Mouse (Mus musculus) liver, postnatal 0 days (tissue): Measurements from ENCODE around the gene Vcan. TPM values are rescaled to one million over a fixed set of nuclear protein-coding genes. Genes with fewer than 3 reads are reported as not detected.

Experiments
- ATAC-seq: fragments of 200-750 bp; cut with Nextera tagmentation; 2 replicates; pipeline ENCODE4 v1.8.0; 2017; ENCODE audit warnings: mild to moderate bottlenecking, moderate library complexity
- DNase-seq: peaks from one replicate; pipeline ENCODE4 v3.0.0-alpha.2; 2016
- H3K27ac ChIP-seq: fragments of 300-500 bp; sonication (generic); 2 replicates; pipeline ENCODE4 v1.5.1; 2014; ENCODE audit warnings: antibody characterized with exemption, moderate library complexity, mild to moderate bottlenecking, low read depth
- H3K27me3 ChIP-seq: fragments of 300-500 bp; sonication (generic); 2 replicates; pipeline ENCODE4 v1.6.1; 2014; ENCODE audit warnings: low read length, control low read depth, mixed read lengths; ENCODE audit not compliant: insufficient read depth
- H3K36me3 ChIP-seq: fragments of 300-500 bp; sonication (generic); replicated peaks from 2 replicates; pipeline ENCODE4 v1.6.1; 2014; ENCODE audit warnings: mild to moderate bottlenecking, control low read depth, low read length, moderate library complexity, mixed read lengths; ENCODE audit not compliant: insufficient read depth
- H3K4me1 ChIP-seq: fragments of 300-500 bp; sonication (generic); 2 replicates; pipeline ENCODE4 v1.6.1; 2014; ENCODE audit warnings: antibody characterized with exemption, mild to moderate bottlenecking, control low read depth; ENCODE audit not compliant: insufficient read depth
- H3K4me2 ChIP-seq: fragments of 300-500 bp; sonication (generic); 2 replicates; pipeline ENCODE4 v1.6.1; 2014; ENCODE audit warnings: low read depth, mild to moderate bottlenecking, low read length, moderate library complexity, mixed read lengths
- H3K4me3 ChIP-seq: fragments of 300-500 bp; sonication (generic); 2 replicates; pipeline ENCODE4 v1.5.1; 2014; ENCODE audit warnings: low read depth, low read length
- H3K9ac ChIP-seq: fragments of 300-500 bp; sonication (generic); replicated peaks from 2 replicates; pipeline ENCODE4 v1.6.1; 2014; ENCODE audit warnings: mild to moderate bottlenecking, moderate library complexity
- H3K9me3 ChIP-seq: fragments of 300-500 bp; sonication (generic); 2 replicates; pipeline ENCODE4 v1.6.1; 2016; ENCODE audit warnings: mild to moderate bottlenecking, control low read depth, low read length, mixed read lengths
- CTCF ChIP-seq: sonication (generic); IDR thresholded peaks from 2 replicates; pipeline ENCODE4 v1.5.1; 2016; ENCODE audit warnings: antibody characterized with exemption, low read depth
- EP300 ChIP-seq: IDR thresholded peaks from 2 replicates; pipeline ENCODE4 v1.6.1; 2016; ENCODE audit warnings: antibody characterized with exemption, low read depth, mild to moderate bottlenecking
- WGBS: fragments of 180-500 bp; shearing (Covaris S2); extraction: QIAGEN DNeasy Blood & Tissue Kit; methylation state at CpG from one replicate; pipeline ENCODE4 v1.1.7; 2014; ENCODE audit not compliant: insufficient replicate concordance; 5-methylcytosine and 5-hydroxymethylcytosine counted together
- polyA plus RNA-seq: library from polyadenylated mRNA; unstranded; fragments of >200 nt; fragmentation: Nextera tagmentation; extraction: Ambion mirVana; gene quantifications from 2 replicates; pipeline ENCODE4 v1.2.1, GENCODE M21; 2015

Vcan gene
- polyA plus RNA-seq, 1 experiment from 2014 or later: 0.89 TPM

GRCm38 (mm10) chr13:89702395-89702794, 39.9 kb downstream of the Vcan start:
- TF ChIP-seq EP300 (no peak), CTCF (peak; percentile 58)
- Histone ChIP-seq H3K4me2 (no peak overlapping the region), H3K4me1 (no peaks in the 10 kb centered on the region), H3K27me3 (no peaks in the 10 kb centered on the region), H3K4me3 (no peak overlapping the region), H3K36me3 (no peaks in the 10 kb centered on the region), H3K9ac (no peak overlapping the region), H3K27ac (no peak overlapping the region), H3K9me3 (no peaks in the 10 kb centered on the region)
- 76% methylated on average over 4 of the region's 4 CpGs for WGBS
- DNase-seq (no peak), ATAC-seq (no peak)

- Histone ChIP-seq H3K4me3 (no peak overlapping the region), H3K27me3 (no peaks in the 10 kb centered on the region), H3K27ac (no peak overlapping the region), H3K4me2 (no peak overlapping the region), H3K9me3 (no peaks in the 10 kb centered on the region), H3K36me3 (no peaks in the 10 kb centered on the region), H3K4me1 (no peaks in the 10 kb centered on the region), H3K9ac (no peak overlapping the region)
- ATAC-seq (no peak), DNase-seq (no peak)
- TF ChIP-seq EP300 (no peak), CTCF (no peak)
- WGBS: 75% methylated on average over 2 of the region's 2 CpGs
Measured at GRCm38 (mm10) chr13:89699998-89700555, 42.2 kb downstream of the Vcan start.

GRCm38 (mm10) chr13:89692597-89692996, 49.7 kb downstream of the Vcan start:
- H3K36me3 ChIP-seq: no peaks in the 10 kb centered on the region
- no peak overlapping the region for H3K9ac ChIP-seq
- DNase-seq (no peak), ATAC-seq (no peak)
- WGBS: 57% methylated on average over 1 of the region's 1 CpGs
- H3K27ac ChIP-seq: no peak overlapping the region
- H3K4me3 ChIP-seq: no peak overlapping the region
- H3K4me2 ChIP-seq: no peak overlapping the region
- no peaks in the 10 kb centered on the region for H3K27me3 ChIP-seq
- no peak for TF ChIP-seq CTCF
- no peak for TF ChIP-seq EP300
- no peaks in the 10 kb centered on the region for H3K9me3 ChIP-seq
- H3K4me1 ChIP-seq: no peaks in the 10 kb centered on the region

- H3K4me3 ChIP-seq: no peak overlapping the region
- H3K4me2 ChIP-seq: no peak overlapping the region
- H3K27me3 ChIP-seq: no peaks in the 10 kb centered on the region
- H3K27ac ChIP-seq: no peak overlapping the region
- no peaks in the 10 kb centered on the region for H3K9me3 ChIP-seq
- DNase-seq (no peak), ATAC-seq (no peak)
- TF ChIP-seq CTCF (no peak), EP300 (no peak)
- H3K4me1 ChIP-seq: no peaks in the 10 kb centered on the region; the same call in 1 of the 2 replicates
- 83% methylated on average over 3 of the region's 3 CpGs for WGBS
- no peak overlapping the region for H3K9ac ChIP-seq
- H3K36me3 ChIP-seq: no peaks in the 10 kb centered on the region
Measured at GRCm38 (mm10) chr13:89683490-89683889, 58.8 kb downstream of the Vcan start.

- peak overlapping the region; percentile 38; the same call in 1 of the 2 replicates for H3K4me2 ChIP-seq
- DNase-seq: no peak
- peak; percentile 67 for ATAC-seq
Measured at GRCm38 (mm10) chr13:89682254-89682653, 60.1 kb downstream of the Vcan start.

GRCm38 (mm10) chr13:89679756-89680155, 62.6 kb downstream of the Vcan start:
- H3K27ac ChIP-seq: no peak overlapping the region
- no peak overlapping the region for H3K9ac ChIP-seq
- H3K36me3 ChIP-seq: no peaks in the 10 kb centered on the region
- no peak overlapping the region for H3K4me3 ChIP-seq
- no peaks in the 10 kb centered on the region; the same call in 1 of the 2 replicates for H3K4me1 ChIP-seq
- no peak overlapping the region for H3K4me2 ChIP-seq
- H3K27me3 ChIP-seq: no peaks in the 10 kb centered on the region
- H3K9me3 ChIP-seq: no peaks in the 10 kb centered on the region
- WGBS: 86% methylated on average over 6 of the region's 6 CpGs
- ATAC-seq (no peak), DNase-seq (no peak)
- TF ChIP-seq EP300 (no peak), CTCF (no peak)

More at GRCm38 (mm10) chr13:89682254-89682653, 60.1 kb downstream of the Vcan start:
- Histone ChIP-seq H3K27me3 (no peaks in the 10 kb centered on the region), H3K9ac (no peak overlapping the region), H3K4me1 (no peaks in the 10 kb centered on the region; the same call in 1 of the 2 replicates), H3K9me3 (no peaks in the 10 kb centered on the region), H3K27ac (no peak overlapping the region; the same call in 1 of the 2 replicates), H3K4me3 (no peak overlapping the region), H3K36me3 (no peaks in the 10 kb centered on the region)
- TF ChIP-seq EP300: no peak
- WGBS: 58% methylated on average over 7 of the region's 7 CpGs
